Mouse (Mus musculus) kidney, embryonic 14.5 days (tissue): ENCODE measurements around the gene Slc25a22. TPM values are rescaled to one million over a fixed set of nuclear protein-coding genes. Genes with fewer than 3 reads are reported as not detected.
A peak's percentile ranks its signal among the peaks of the same experiment; 100 is the strongest.

Source experiments
- ATAC-seq: fragments of 200-750 bp; cut with Nextera tagmentation; 2 replicates; pipeline ENCODE4 v1.8.0; 2017; ENCODE audit warnings: moderate number of reproducible peaks, mild to moderate bottlenecking, moderate TSS enrichment, moderate library complexity; ENCODE audit not compliant: low FRiP score, low TSS enrichment
- H3K27ac ChIP-seq: fragments of 300-500 bp; sonication (generic); 2 replicates; pipeline ENCODE4 v1.5.1; 2014; ENCODE audit warnings: low read depth, mild to moderate bottlenecking, low read length, moderate library complexity, mixed read lengths
- H3K27me3 ChIP-seq: fragments of 300-500 bp; sonication (generic); 2 replicates; pipeline ENCODE4 v1.6.1; 2014; ENCODE audit warnings: mild to moderate bottlenecking, low read length; ENCODE audit not compliant: control insufficient read depth, insufficient read depth
- H3K36me3 ChIP-seq: fragments of 300-500 bp; sonication (generic); 2 replicates; pipeline ENCODE4 v1.6.1; 2014; ENCODE audit warnings: low read length, mixed read lengths; ENCODE audit not compliant: control insufficient read depth, insufficient read depth
- H3K4me1 ChIP-seq: fragments of 300-500 bp; sonication (generic); 2 replicates; pipeline ENCODE4 v1.6.1; 2014; ENCODE audit warnings: low read length, mixed read lengths; ENCODE audit not compliant: control insufficient read depth, insufficient read depth
- H3K4me2 ChIP-seq: fragments of 300-500 bp; sonication (generic); replicated peaks from 2 replicates; pipeline ENCODE4 v1.6.1; 2014; ENCODE audit warnings: low read depth, mild to moderate bottlenecking, low read length
- H3K4me3 ChIP-seq: fragments of 300-500 bp; sonication (generic); 2 replicates; pipeline ENCODE4 v1.5.1; 2014; ENCODE audit warnings: mild to moderate bottlenecking, low read length
- H3K9ac ChIP-seq: fragments of 300-500 bp; sonication (generic); 2 replicates; pipeline ENCODE4 v1.6.1; 2014; ENCODE audit warnings: low read depth, mild to moderate bottlenecking, low read length, moderate library complexity
- H3K9me3 ChIP-seq: fragments of 300-500 bp; sonication (generic); 2 replicates; pipeline ENCODE4 v1.6.1; 2016; ENCODE audit warnings: low read length; ENCODE audit not compliant: control insufficient read depth
- WGBS: fragments of 180-500 bp; shearing (Covaris S2); extraction: QIAGEN DNeasy Blood & Tissue Kit; methylation state at CpG from one replicate; pipeline ENCODE4 v1.1.7; 2014; 5-methylcytosine and 5-hydroxymethylcytosine counted together
- polyA plus RNA-seq: library from polyadenylated mRNA; unstranded; fragments of >200 nt; fragmentation: Nextera tagmentation; extraction: Ambion mirVana; gene quantifications from 2 replicates; pipeline ENCODE4 v1.2.1, GENCODE M21; 2014

Gene Slc25a22
- polyA plus RNA-seq, 1 experiment from 2014 or later = 34.1 TPM

DNA sequence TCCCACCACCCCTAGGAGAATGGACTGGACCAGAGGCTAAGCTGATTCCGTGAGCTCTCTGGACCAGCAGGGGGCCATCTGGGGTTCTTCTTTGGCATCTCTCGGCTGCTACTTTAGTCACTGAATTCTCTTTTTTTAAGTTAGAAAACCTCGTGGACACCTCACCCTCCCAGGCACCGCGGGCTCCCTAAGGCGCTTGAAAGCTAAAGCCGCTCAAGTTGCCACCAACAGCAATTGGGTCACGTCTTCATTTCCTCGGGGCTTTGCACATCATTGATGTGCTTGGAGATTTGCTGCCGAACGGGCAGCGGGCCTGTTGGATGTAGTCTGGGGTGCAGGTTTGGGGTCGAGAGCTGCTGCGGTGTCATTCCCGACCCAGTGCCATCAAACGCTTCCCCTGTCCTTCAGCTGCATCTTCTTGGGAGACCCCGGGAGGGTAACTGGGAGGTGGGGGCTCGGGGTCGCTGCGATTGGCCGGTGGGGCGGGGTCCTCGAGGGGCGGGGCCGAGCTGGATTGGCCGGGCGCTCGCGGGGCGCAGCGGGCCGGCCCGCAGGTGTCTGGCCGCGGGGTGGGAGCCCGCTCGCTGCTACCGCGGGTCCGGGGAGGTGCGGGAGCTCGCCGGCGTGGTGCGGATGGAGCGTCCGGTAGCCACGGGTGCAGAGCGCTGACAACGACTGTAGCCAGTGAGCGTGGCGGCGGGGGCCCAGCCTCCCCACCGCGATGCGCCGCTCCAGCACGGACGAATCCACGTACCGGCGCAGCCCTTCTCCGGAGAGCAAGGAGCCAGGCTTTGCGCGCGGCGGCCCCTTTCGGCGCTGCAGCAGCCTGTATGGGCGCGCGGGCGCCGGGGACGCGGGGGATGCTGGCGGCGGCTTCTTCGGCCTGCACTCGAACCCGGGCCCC, 44.1 kb upstream of the Slc25a22 start:
- H3K4me2 ChIP-seq = peak overlapping the region; percentile 73
- peak; percentile 16 for ATAC-seq
- H3K9me3 ChIP-seq = no peaks in the 10 kb centered on the region
- H3K36me3 ChIP-seq = no peaks in the 10 kb centered on the region
- no peaks in the 10 kb centered on the region for H3K27me3 ChIP-seq
- peak overlapping the region; percentile 52 for H3K9ac ChIP-seq
- H3K4me1 ChIP-seq = peaks cover 40% of the 10 kb centered on the region
- no peak overlapping the region for H3K27ac ChIP-seq
- H3K4me3 ChIP-seq = peak overlapping the region; percentile 45
- WGBS = under 1% methylated on average over 77 of the region's 81 CpGs

DNA sequence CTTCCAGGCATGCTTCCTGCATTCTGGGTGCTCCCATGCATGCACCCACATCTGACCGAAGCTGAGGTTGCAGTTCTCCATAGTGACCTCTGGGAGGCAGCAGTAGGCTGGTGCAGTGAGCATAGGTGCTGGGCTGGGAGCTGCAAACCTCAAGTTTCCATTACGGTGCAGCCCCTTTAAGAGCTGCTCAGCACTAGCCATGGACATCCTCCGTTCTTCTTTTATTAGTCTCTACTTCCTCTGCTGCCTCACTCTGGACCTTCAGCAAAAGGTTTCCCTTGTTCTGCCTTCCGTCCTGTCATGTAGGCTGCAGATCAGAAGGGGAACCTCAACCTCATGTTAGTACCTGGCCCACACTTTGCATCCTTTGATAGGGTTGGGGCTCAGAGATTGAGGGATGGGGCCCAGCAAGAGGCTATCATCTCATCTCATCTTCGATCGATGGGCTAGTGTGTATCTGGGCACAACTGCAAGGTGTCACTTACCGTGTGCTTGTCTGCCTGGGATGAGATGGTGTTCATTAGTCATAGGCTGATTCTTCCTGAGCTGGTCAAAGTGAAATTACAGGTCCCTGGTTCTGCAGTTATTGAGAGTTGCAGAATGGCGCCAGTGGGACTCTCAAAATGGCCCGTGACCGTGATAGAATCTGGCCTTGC, 43.3 kb upstream of the Slc25a22 start:
- Histone ChIP-seq H3K4me2 (peak overlapping the region; percentile 73), H3K4me3 (peak overlapping the region; percentile 45), H3K9ac (peak overlapping the region; percentile 52; the same call in 1 of the 2 replicates), H3K27ac (no peak overlapping the region), H3K4me1 (peaks cover 47% of the 10 kb centered on the region), H3K27me3 (no peaks in the 10 kb centered on the region), H3K9me3 (no peaks in the 10 kb centered on the region), H3K36me3 (no peaks in the 10 kb centered on the region)
- 8% methylated on average over 10 of the region's 10 CpGs for WGBS
- peak; percentile 34 for ATAC-seq

DNA sequence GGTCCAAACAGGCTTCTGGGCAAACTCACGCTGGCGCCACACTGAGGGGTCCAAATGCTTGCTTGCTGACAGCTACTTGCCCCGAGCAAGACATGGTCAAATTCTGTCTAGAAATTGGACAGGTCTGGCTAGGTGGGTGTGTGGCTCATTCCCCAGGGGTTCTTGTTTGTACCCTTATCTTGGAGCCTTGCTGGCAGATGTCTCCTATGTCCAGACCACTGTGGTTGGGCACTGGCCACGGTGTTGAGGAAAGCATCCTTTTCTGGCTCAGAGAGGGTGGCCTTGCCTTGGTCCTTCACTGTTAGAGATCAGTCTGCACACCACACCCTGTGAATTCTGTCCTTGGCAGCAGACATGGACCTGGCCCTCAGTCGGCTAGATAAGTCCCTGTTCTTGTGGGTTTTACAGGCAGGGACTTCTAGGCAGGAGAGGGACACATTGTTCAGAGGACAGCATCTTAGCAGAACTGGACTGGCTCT, 40.6 kb upstream of the Slc25a22 start:
- no peak for ATAC-seq
- Histone ChIP-seq H3K4me1 (peaks cover 56% of the 10 kb centered on the region), H3K36me3 (no peaks in the 10 kb centered on the region), H3K9ac (peak overlapping the region; percentile 40; the same call in 1 of the 2 replicates), H3K27me3 (no peaks in the 10 kb centered on the region), H3K4me3 (no peak overlapping the region), H3K4me2 (peak overlapping the region; percentile 90), H3K27ac (peak overlapping the region; percentile 95; the same call in 1 of the 2 replicates), H3K9me3 (no peaks in the 10 kb centered on the region)
- 63% methylated on average over 5 of the region's 5 CpGs for WGBS

DNA sequence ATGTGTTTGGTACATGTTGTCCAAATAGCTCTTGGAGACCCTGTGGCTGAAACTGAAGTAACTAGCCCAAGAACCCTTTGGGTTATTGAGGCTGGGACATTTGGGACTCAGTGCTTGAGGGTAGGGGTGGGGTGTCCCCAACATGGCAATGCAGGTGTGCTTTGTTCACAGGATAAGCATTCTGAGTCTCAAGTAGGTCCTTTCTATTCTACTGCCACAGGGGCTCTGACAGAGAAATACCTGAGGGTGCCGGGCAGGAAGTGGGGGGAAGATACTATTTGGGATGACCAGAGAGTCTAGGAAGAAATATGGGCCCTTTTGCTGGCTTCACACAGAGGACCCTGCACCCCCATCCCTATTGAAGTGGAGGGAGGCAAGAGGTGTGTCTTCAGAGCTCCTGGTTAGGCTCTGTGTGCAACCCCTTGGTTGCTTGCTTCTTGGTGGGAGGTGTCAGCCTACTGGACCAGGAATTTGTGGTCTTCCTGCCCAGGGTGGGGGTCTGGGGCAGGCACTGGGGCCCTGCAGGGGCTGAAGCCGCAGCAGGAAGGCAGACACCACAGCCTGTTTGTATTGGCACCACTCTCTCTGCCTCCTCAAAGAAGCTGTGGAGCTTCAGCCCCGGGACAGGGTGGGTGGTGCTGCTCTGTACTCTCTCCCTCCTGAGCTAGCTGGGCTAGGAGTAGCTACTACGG, 40.0 kb upstream of the Slc25a22 start:
- no peak for ATAC-seq
- no peaks in the 10 kb centered on the region for H3K27me3 ChIP-seq
- H3K27ac ChIP-seq = peak overlapping the region; percentile 95; the same call in 1 of the 2 replicates
- no peak overlapping the region; the same call in 1 of the 2 replicates for H3K4me3 ChIP-seq
- peaks cover 55% of the 10 kb centered on the region for H3K4me1 ChIP-seq
- WGBS = 37% methylated on average over 4 of the region's 4 CpGs
- peaks cover 2% of the 10 kb centered on the region; the same call in 1 of the 2 replicates for H3K36me3 ChIP-seq
- peak overlapping the region; percentile 40 for H3K9ac ChIP-seq
- H3K9me3 ChIP-seq = no peaks in the 10 kb centered on the region
- H3K4me2 ChIP-seq = peak overlapping the region; percentile 90

DNA sequence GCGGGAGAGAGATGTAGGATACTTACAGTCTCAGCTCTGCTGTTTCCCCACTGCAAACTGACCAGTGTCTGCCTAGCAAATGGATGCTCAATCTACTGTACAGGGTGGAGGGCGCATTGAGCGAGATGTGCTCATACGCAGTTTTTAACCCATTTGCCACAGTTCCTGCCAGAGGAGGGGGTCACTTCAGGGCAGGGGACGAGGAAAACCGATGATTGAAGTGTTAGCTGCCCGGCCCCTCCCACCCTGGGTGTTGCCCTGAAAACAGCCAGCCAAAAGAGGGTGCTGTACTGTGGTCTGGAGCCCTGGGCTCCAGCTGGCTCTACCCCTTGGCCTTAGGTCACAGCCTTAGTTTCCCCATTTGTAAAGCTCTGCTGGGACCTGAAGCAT, 39.3 kb upstream of the Slc25a22 start:
- H3K4me3 ChIP-seq = peak overlapping the region; percentile 85
- H3K9ac ChIP-seq = peak overlapping the region; percentile 25
- peaks cover 50% of the 10 kb centered on the region for H3K4me1 ChIP-seq
- H3K36me3 ChIP-seq = peaks cover 9% of the 10 kb centered on the region
- H3K27ac ChIP-seq = peak overlapping the region; percentile 95
- H3K27me3 ChIP-seq = no peaks in the 10 kb centered on the region
- peak overlapping the region; percentile 90 for H3K4me2 ChIP-seq
- H3K9me3 ChIP-seq = no peaks in the 10 kb centered on the region
- 15% methylated on average over 7 of the region's 7 CpGs for WGBS
- no peak for ATAC-seq

DNA sequence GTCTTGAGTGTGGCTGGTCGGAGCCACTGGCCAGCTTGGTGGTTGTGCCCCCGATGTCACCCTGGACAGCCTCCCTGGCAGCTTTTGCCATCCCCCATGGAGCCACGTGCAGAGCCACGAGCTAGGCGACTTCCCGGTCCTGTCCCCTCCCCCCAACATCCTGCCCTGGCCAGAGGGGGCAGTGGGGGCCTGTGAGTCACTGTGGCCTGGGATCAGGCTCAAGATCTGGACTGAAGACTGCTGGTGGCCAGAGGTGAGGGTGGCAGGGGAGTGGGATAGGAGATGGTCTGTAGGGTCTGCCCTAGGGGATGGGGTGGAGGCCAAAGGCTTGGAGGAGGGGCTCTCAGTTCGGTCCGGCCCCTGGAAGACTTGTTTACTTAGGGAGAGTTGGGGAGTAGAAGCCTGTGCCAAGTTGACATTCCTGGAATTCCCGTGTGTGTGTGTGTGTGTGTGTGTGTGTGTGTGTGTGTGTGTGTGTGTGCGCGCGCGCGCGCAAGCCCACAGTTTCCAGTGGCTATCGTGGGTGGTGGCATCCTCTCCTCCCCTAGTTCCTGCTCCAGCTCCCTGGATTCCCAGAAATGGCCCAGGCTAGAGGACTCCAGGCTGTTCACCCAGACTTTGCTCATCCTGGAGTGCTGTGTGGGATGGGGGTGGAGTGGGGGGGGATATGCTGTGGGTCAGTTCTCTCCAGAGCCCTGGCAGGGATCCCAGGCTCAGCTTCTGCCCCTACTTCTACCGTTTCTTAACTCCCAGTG, 38.7 kb upstream of the Slc25a22 start:
- H3K4me3 ChIP-seq = peak overlapping the region; percentile 85
- H3K9ac ChIP-seq = peak overlapping the region; percentile 87
- H3K27me3 ChIP-seq = no peaks in the 10 kb centered on the region
- peak; percentile 70 for ATAC-seq
- H3K4me1 ChIP-seq = peaks cover 45% of the 10 kb centered on the region
- H3K4me2 ChIP-seq = peak overlapping the region; percentile 90
- WGBS = 3% methylated on average over 10 of the region's 17 CpGs
- H3K36me3 ChIP-seq = peaks cover 14% of the 10 kb centered on the region
- H3K9me3 ChIP-seq = no peaks in the 10 kb centered on the region
- peak overlapping the region; percentile 95 for H3K27ac ChIP-seq

DNA sequence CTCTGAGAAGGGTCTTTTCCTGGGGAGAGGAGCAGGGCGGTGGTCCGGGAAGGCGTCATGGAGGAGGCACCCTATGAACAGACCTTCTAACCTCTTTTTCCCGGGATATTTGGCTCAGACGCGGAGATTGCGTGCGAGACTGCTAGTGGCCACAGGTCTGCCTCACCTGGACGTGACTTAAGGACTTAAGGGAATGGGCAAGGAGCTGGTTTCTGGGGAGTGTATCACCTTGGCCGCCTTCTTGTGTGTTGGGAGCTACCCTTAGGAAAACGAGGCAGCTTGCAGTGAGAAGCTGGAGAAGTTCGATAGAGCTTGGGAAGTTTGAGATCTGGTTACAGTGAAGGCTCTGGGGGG, 38.1 kb upstream of the Slc25a22 start:
- no peaks in the 10 kb centered on the region for H3K27me3 ChIP-seq
- H3K4me3 ChIP-seq = peak overlapping the region; percentile 85
- peaks cover 20% of the 10 kb centered on the region for H3K36me3 ChIP-seq
- peak overlapping the region; percentile 90 for H3K4me2 ChIP-seq
- peaks cover 40% of the 10 kb centered on the region for H3K4me1 ChIP-seq
- H3K9ac ChIP-seq = peak overlapping the region; percentile 87
- H3K27ac ChIP-seq = peak overlapping the region; percentile 95
- ATAC-seq = no peak
- WGBS = 3% methylated on average over 12 of the region's 12 CpGs
- H3K9me3 ChIP-seq = no peaks in the 10 kb centered on the region
